Mouse (Mus musculus) liver, embryonic 13.5 days (tissue): Measurements from ENCODE around the gene Traf1. TPM values are rescaled to one million over a fixed set of nuclear protein-coding genes. Genes with fewer than 3 reads are reported as not detected.

Experiments used
- ATAC-seq: fragments of 200-750 bp; cut with Nextera tagmentation; 2 replicates; pipeline ENCODE4 v1.8.0; 2017; ENCODE audit warnings: low read depth, mild to moderate bottlenecking, moderate number of reproducible peaks, moderate library complexity
- DNase-seq: peaks from one replicate; pipeline ENCODE4 v3.0.0; 2022
- H3K27ac ChIP-seq: fragments of 300-500 bp; sonication (generic); 2 replicates; pipeline ENCODE4 v1.5.1; 2015; ENCODE audit warnings: moderate library complexity, mild to moderate bottlenecking, inconsistent platforms
- H3K27me3 ChIP-seq: fragments of 300-500 bp; sonication (generic); 2 replicates; pipeline ENCODE4 v1.6.1; 2015; ENCODE audit warnings: mild to moderate bottlenecking, inconsistent platforms
- H3K36me3 ChIP-seq: fragments of 300-500 bp; sonication (generic); 2 replicates; pipeline ENCODE4 v1.6.1; 2015; ENCODE audit warnings: mild to moderate bottlenecking, inconsistent platforms
- H3K4me1 ChIP-seq: fragments of 300-500 bp; sonication (generic); replicated peaks from 2 replicates; pipeline ENCODE4 v1.6.1; 2015; ENCODE audit warnings: inconsistent platforms
- H3K4me2 ChIP-seq: fragments of 300-500 bp; sonication (generic); 2 replicates; pipeline ENCODE4 v1.6.1; 2015; ENCODE audit warnings: inconsistent platforms, mild to moderate bottlenecking, moderate library complexity
- H3K4me3 ChIP-seq: fragments of 300-500 bp; sonication (generic); replicated peaks from 2 replicates; pipeline ENCODE4 v1.5.1; 2015; ENCODE audit warnings: mild to moderate bottlenecking, inconsistent platforms
- H3K9ac ChIP-seq: fragments of 300-500 bp; sonication (generic); 2 replicates; pipeline ENCODE4 v1.6.1; 2015; ENCODE audit warnings: mild to moderate bottlenecking, inconsistent platforms
- H3K9me3 ChIP-seq: fragments of 300-500 bp; sonication (generic); replicated peaks from 2 replicates; pipeline ENCODE4 v1.6.1; 2016; ENCODE audit warnings: inconsistent platforms
- WGBS: fragments of 180-500 bp; shearing (Covaris S2); methylation state at CpG from one replicate; pipeline ENCODE4 v1.1.7; 2015; ENCODE audit not compliant: insufficient replicate concordance; 5-methylcytosine and 5-hydroxymethylcytosine counted together
- polyA plus RNA-seq: library from polyadenylated mRNA; unstranded; fragments of >200 nt; fragmentation: Nextera tagmentation; extraction: Ambion mirVana; gene quantifications from 2 replicates; pipeline ENCODE4 v1.2.1, GENCODE M21; 2015

Gene Traf1
- polyA plus RNA-seq: 0.14 and 0.15 TPM in 2 replicates

DNA sequence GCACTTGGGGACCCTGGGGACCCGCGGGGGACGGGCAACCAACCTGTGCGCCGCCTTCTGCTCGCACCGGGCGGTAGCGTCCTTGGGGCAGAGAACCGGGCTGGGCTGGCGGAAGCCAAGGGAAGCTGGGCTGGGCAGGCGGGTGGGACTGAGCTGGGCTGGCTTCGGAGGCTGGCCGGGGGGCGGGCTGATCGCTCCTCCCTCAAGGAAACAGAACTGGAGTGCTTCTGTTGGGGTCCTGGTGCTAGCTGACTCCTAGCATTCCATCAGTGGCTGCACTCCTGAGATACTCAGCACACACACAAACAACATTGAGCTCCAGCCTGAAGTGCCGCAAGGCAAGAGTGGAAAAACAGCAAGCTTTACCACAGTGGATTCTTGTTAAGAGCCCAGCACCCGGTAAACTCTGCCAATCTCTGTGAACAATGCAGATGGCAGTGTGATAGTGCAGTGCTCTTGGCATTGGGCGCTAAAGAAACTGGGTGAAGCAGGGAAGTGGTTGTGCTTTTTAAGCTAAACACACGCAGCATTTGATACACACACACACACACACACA, at the start of gene Traf1:
Traf1 (minus strand) TSS at position 292 of the 556 bp plus-strand sequence.
- peaks cover 14% of the 10 kb centered on the region for H3K27me3 ChIP-seq
- H3K36me3 ChIP-seq: no peaks in the 10 kb centered on the region
- 9% methylated on average over 20 of the region's 20 CpGs for WGBS
- no peak within 1 kb of the TSS; the same call in 1 of the 2 replicates for H3K9ac ChIP-seq
- no peaks in the 10 kb centered on the region for H3K9me3 ChIP-seq
- DNase-seq (no peak), ATAC-seq (no peak)
- H3K27ac ChIP-seq: no peak within 1 kb of the TSS
- H3K4me2 ChIP-seq: peak within 1 kb of the TSS; percentile 47
- peaks cover 11% of the 10 kb centered on the region for H3K4me1 ChIP-seq
- 0 out of 2 replicates have a peak within 1 kb of the TSS, but pooled peaks have one; percentile 14 for H3K4me3 ChIP-seq

DNA sequence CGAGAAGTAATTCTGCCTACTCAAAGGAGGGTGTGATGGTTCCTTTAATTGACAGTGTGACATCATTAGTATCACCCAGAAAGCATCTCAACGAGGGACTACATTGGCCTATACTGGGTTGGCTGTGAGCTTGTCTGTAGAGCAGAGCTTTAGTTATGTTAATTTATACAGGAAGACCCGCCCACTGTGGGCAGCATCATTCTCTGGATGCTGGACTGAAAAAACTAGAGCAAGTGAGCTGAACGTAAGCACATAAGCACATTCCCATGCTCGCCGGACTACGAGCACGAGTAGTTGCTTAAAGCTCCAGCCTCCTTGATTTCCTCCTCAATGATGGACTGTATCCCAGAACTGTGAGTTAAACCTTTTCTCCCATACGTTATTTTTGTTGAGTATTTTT, 37.4 kb upstream of the Traf1 start:
- H3K36me3 ChIP-seq: no peaks in the 10 kb centered on the region
- H3K9me3 ChIP-seq: no peaks in the 10 kb centered on the region
- H3K9ac ChIP-seq: no peak overlapping the region
- ATAC-seq: no peak
- no peaks in the 10 kb centered on the region for H3K4me1 ChIP-seq
- H3K27me3 ChIP-seq: no peaks in the 10 kb centered on the region
- no peak for DNase-seq
- no peak overlapping the region for H3K4me3 ChIP-seq
- H3K4me2 ChIP-seq: no peak overlapping the region
- H3K27ac ChIP-seq: no peak overlapping the region
- WGBS: 69% methylated on average over 9 of the region's 9 CpGs

DNA sequence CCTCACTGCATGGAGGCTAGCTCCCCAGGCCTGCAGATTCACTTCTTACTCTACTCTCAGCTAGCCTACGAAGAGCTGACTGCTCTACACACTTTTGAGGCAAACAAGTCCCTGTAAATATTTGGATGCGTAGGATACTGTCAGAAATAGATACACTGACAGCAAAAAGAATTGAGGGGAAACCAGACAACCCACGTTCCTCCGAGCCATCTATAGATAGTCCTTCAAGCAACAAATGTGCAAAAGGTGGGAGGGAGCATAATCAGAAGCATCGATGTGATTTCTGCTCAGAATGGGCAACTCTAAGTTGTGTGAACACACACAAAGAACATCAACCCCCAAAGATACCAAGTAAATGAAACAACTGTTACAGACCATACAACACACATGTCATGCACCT, 34.9 kb upstream of the Traf1 start:
- no peaks in the 10 kb centered on the region for H3K9me3 ChIP-seq
- H3K4me1 ChIP-seq: no peaks in the 10 kb centered on the region
- no peak overlapping the region for H3K4me2 ChIP-seq
- ATAC-seq (no peak), DNase-seq (no peak)
- H3K36me3 ChIP-seq: no peaks in the 10 kb centered on the region
- no peak overlapping the region for H3K27ac ChIP-seq
- WGBS: 63% methylated on average over 5 of the region's 5 CpGs
- H3K27me3 ChIP-seq: peaks cover 6% of the 10 kb centered on the region; the same call in 1 of the 2 replicates
- no peak overlapping the region for H3K4me3 ChIP-seq
- no peak overlapping the region for H3K9ac ChIP-seq

DNA sequence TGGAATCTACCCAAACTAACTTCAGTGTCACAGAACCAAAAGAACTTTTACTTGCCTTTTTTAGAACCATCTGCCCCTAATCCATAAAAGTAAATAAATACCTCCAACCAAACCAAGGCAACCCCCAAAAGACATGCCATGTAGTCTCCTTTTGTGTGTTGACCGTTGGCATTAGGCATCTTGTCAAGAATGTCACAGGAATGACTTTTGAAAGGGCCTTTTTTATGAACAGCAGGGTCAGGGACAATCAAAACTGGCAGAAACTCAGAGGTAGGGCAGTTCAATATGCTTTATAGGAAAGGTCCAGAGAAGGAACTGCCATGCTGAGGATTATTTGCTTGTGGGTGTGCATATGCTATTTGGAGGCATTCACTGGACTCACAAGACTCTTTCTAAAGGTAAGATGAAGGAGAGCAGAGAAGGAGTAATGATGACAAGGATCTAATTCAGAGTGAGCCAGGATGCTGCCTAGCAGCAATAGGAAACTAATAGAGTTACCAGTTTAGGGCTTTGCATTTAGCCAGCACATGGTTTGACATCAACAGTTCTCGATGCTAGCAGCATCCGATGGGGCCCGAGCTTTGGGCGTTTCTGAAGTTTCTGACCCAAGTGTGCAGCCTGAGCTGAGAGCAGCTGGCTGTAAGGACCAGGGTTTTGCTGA, 32.3 kb upstream of the Traf1 start:
- Histone ChIP-seq H3K36me3 (no peaks in the 10 kb centered on the region), H3K4me1 (no peaks in the 10 kb centered on the region), H3K4me3 (no peak overlapping the region), H3K27ac (no peak overlapping the region), H3K9me3 (no peaks in the 10 kb centered on the region), H3K9ac (no peak overlapping the region), H3K27me3 (peaks cover 6% of the 10 kb centered on the region; the same call in 1 of the 2 replicates), H3K4me2 (no peak overlapping the region)
- WGBS: 59% methylated on average over 5 of the region's 5 CpGs
- DNase-seq (no peak), ATAC-seq (no peak)

- no peak overlapping the region for H3K4me2 ChIP-seq
- no peak overlapping the region for H3K27ac ChIP-seq
- DNase-seq (no peak), ATAC-seq (no peak)
- no peaks in the 10 kb centered on the region for H3K36me3 ChIP-seq
- peaks cover 6% of the 10 kb centered on the region; the same call in 1 of the 2 replicates for H3K27me3 ChIP-seq
- H3K9me3 ChIP-seq: no peaks in the 10 kb centered on the region
- H3K9ac ChIP-seq: no peak overlapping the region
- 27% methylated on average over 9 of the region's 9 CpGs for WGBS
- no peak overlapping the region for H3K4me3 ChIP-seq
- no peaks in the 10 kb centered on the region for H3K4me1 ChIP-seq
These were observed 31.4 kb upstream of the Traf1 start for GRCm38 (mm10) chr2:34992729-34993695.

- H3K27ac ChIP-seq: no peak overlapping the region
- H3K36me3 ChIP-seq: no peaks in the 10 kb centered on the region
- H3K4me3 ChIP-seq: no peak overlapping the region
- ATAC-seq (no peak), DNase-seq (no peak)
- H3K27me3 ChIP-seq: peaks cover 6% of the 10 kb centered on the region; the same call in 1 of the 2 replicates
- no peaks in the 10 kb centered on the region for H3K9me3 ChIP-seq
- no peak overlapping the region for H3K9ac ChIP-seq
- H3K4me2 ChIP-seq: no peak overlapping the region
- WGBS: 50% methylated on average over 3 of the region's 3 CpGs
- H3K4me1 ChIP-seq: no peaks in the 10 kb centered on the region
These were observed 30.4 kb upstream of the Traf1 start for GRCm38 (mm10) chr2:34991966-34992365.

GRCm38 (mm10) chr2:34989749-34990148, 28.2 kb upstream of the Traf1 start:
- WGBS: 50% methylated on average over 1 of the region's 1 CpGs
- no peak for ATAC-seq

DNA sequence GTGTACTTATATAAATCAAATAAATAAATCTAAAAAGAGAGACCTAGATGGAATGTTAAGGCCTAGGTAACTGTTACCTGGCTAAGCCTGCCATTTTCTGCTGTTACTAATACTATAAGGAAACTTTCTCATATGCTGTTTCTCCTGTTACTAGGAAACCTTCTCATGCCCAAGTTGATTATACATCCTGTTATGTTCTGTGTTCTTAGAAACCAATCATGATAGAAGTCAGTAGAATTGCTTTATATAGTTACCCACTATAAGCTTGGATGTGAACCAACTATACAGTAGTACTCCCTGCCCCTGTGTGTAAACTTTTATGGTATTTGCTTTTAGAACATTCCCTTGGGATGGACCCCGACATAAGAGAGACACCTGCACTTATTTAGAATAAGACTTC, 26.0 kb upstream of the Traf1 start:
- Histone ChIP-seq H3K9ac (no peak overlapping the region), H3K27me3 (0 out of 2 replicates have a peak, but pooled peaks cover under 1% of the 10 kb centered on the region), H3K4me2 (no peak overlapping the region), H3K9me3 (no peaks in the 10 kb centered on the region), H3K27ac (no peak overlapping the region), H3K4me3 (no peak overlapping the region), H3K4me1 (peaks cover 5% of the 10 kb centered on the region; the same call in 1 of the 2 replicates), H3K36me3 (no peaks in the 10 kb centered on the region)
- 61% methylated on average over 1 of the region's 1 CpGs for WGBS
- ATAC-seq (no peak), DNase-seq (no peak)

More at GRCm38 (mm10) chr2:34989749-34990148, 28.2 kb upstream of the Traf1 start:
- no peak overlapping the region for H3K4me2 ChIP-seq
- no peak for DNase-seq
- no peak overlapping the region for H3K9ac ChIP-seq
- peaks cover 6% of the 10 kb centered on the region; the same call in 1 of the 2 replicates for H3K27me3 ChIP-seq
- H3K4me3 ChIP-seq: no peak overlapping the region
- H3K36me3 ChIP-seq: no peaks in the 10 kb centered on the region
- no peak overlapping the region for H3K27ac ChIP-seq
- H3K4me1 ChIP-seq: no peaks in the 10 kb centered on the region
- no peaks in the 10 kb centered on the region for H3K9me3 ChIP-seq

DNA sequence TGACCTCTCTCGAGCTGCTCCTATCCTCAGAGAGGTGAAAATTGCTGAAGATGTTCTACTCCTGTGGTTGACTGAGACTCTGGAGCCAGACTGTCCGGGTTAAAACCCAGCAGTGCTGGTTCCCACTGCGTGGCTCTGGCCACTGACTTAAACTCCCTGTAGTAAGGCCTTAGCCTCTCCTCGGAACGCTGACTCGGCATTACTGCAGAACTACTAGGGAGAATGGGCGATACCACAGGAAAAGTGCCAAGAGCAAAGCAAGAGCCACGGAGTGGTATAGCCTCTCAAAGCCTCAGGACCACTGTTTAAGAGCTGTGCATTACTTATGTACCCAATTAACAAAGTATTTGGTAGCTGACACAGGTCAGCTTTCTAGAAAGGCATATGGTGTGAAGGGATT, 23.3 kb upstream of the Traf1 start:
- Histone ChIP-seq H3K4me2 (no peak overlapping the region), H3K4me1 (peaks cover 13% of the 10 kb centered on the region), H3K9ac (no peak overlapping the region), H3K36me3 (no peaks in the 10 kb centered on the region), H3K9me3 (no peaks in the 10 kb centered on the region), H3K4me3 (no peak overlapping the region), H3K27ac (no peak overlapping the region), H3K27me3 (no peaks in the 10 kb centered on the region)
- ATAC-seq (no peak), DNase-seq (no peak)
- WGBS: 68% methylated on average over 8 of the region's 8 CpGs

- WGBS: 53% methylated on average over 11 of the region's 11 CpGs
- H3K9ac ChIP-seq: no peak overlapping the region
- H3K4me3 ChIP-seq: no peak overlapping the region
- H3K9me3 ChIP-seq: no peaks in the 10 kb centered on the region
- ATAC-seq (peak; percentile 62; the same call in 1 of the 2 replicates), DNase-seq (no peak)
- H3K4me1 ChIP-seq: peaks cover 26% of the 10 kb centered on the region
- no peaks in the 10 kb centered on the region for H3K27me3 ChIP-seq
- no peak overlapping the region for H3K4me2 ChIP-seq
- no peaks in the 10 kb centered on the region for H3K36me3 ChIP-seq
- H3K27ac ChIP-seq: no peak overlapping the region; the same call in 1 of the 2 replicates
These were observed 21.5 kb upstream of the Traf1 start for GRCm38 (mm10) chr2:34982906-34983698.
